Mouse (Mus musculus) neural tube, embryonic 12.5 days (tissue): ENCODE measurements around the gene Fbxl22. TPM values are rescaled to one million over a fixed set of nuclear protein-coding genes. Genes with fewer than 3 reads are reported as not detected.
A peak's percentile ranks its signal among the peaks of the same experiment; 100 is the strongest.

Experiments
- ATAC-seq: fragments of 200-750 bp; cut with Nextera tagmentation; 2 replicates; pipeline ENCODE4 v1.8.0; 2017; ENCODE audit warnings: low read depth, mild to moderate bottlenecking, moderate TSS enrichment, moderate library complexity; ENCODE audit not compliant: low FRiP score
- H3K27ac ChIP-seq: fragments of 300-500 bp; sonication (generic); 2 replicates; pipeline ENCODE4 v1.5.1; 2016
- H3K27me3 ChIP-seq: fragments of 300-500 bp; sonication (generic); replicated peaks from 2 replicates; pipeline ENCODE4 v1.6.1; 2016; ENCODE audit warnings: mild to moderate bottlenecking
- H3K36me3 ChIP-seq: fragments of 300-500 bp; sonication (generic); 2 replicates; pipeline ENCODE4 v1.6.1; 2016; ENCODE audit warnings: mild to moderate bottlenecking
- H3K4me1 ChIP-seq: fragments of 300-500 bp; sonication (generic); 2 replicates; pipeline ENCODE4 v1.6.1; 2016
- H3K4me2 ChIP-seq: fragments of 300-500 bp; sonication (generic); replicated peaks from 2 replicates; pipeline ENCODE4 v1.6.1; 2016; ENCODE audit warnings: mild to moderate bottlenecking
- H3K4me3 ChIP-seq: fragments of 300-500 bp; sonication (generic); 2 replicates; pipeline ENCODE4 v1.5.1; 2016
- H3K9ac ChIP-seq: fragments of 300-500 bp; sonication (generic); 2 replicates; pipeline ENCODE4 v1.6.1; 2016; ENCODE audit warnings: mild to moderate bottlenecking
- H3K9me3 ChIP-seq: fragments of 300-500 bp; sonication (generic); 2 replicates; pipeline ENCODE4 v1.6.1; 2016; ENCODE audit warnings: mild to moderate bottlenecking
- WGBS: fragments of 180-500 bp; shearing (Covaris S2); methylation state at CpG from one replicate; pipeline ENCODE4 v1.1.7; 2016; 5-methylcytosine and 5-hydroxymethylcytosine counted together
- polyA plus RNA-seq: library from polyadenylated mRNA; unstranded; fragments of >200 nt; fragmentation: Nextera tagmentation; extraction: Ambion mirVana; gene quantifications from 2 replicates; pipeline ENCODE4 v1.2.1, GENCODE M21; 2016

Gene Fbxl22
- polyA plus RNA-seq, 1 experiment from 2014 or later, result 2.8 TPM

GRCm38 (mm10) chr9:66505141-66505917, 9.1 kb downstream of the Fbxl22 start:
- Histone ChIP-seq H3K4me2 (0 out of 2 replicates have a peak overlapping the region, but pooled peaks have one; percentile 8), H3K9ac (no peak overlapping the region), H3K27me3 (no peaks in the 10 kb centered on the region), H3K27ac (peak overlapping the region; percentile 23), H3K36me3 (peaks cover 76% of the 10 kb centered on the region), H3K4me1 (peaks cover 23% of the 10 kb centered on the region), H3K4me3 (no peak overlapping the region), H3K9me3 (no peaks in the 10 kb centered on the region)
- peak; percentile 42; the same call in 1 of the 2 replicates for ATAC-seq
- 55% methylated on average over 9 of the region's 9 CpGs for WGBS

- Histone ChIP-seq H3K4me1 (peaks cover 21% of the 10 kb centered on the region), H3K9ac (no peak overlapping the region), H3K27ac (no peak overlapping the region), H3K36me3 (peaks cover 78% of the 10 kb centered on the region), H3K9me3 (no peaks in the 10 kb centered on the region), H3K4me2 (no peak overlapping the region), H3K27me3 (no peaks in the 10 kb centered on the region), H3K4me3 (no peak overlapping the region)
- 90% methylated on average over 13 of the region's 13 CpGs for WGBS
- ATAC-seq, result no peak
Observed at GRCm38 (mm10) chr9:66504518-66504917, 9.9 kb downstream of the Fbxl22 start.

- Histone ChIP-seq H3K4me2 (no peak overlapping the region), H3K4me3 (no peak overlapping the region), H3K36me3 (peaks cover 73% of the 10 kb centered on the region), H3K27me3 (no peaks in the 10 kb centered on the region), H3K27ac (no peak overlapping the region), H3K4me1 (peaks cover 21% of the 10 kb centered on the region), H3K9ac (no peak overlapping the region), H3K9me3 (no peaks in the 10 kb centered on the region)
- no peak for ATAC-seq
- 88% methylated on average over 4 of the region's 4 CpGs for WGBS
Observed at GRCm38 (mm10) chr9:66503879-66504411, 10.4 kb downstream of the Fbxl22 start.

DNA sequence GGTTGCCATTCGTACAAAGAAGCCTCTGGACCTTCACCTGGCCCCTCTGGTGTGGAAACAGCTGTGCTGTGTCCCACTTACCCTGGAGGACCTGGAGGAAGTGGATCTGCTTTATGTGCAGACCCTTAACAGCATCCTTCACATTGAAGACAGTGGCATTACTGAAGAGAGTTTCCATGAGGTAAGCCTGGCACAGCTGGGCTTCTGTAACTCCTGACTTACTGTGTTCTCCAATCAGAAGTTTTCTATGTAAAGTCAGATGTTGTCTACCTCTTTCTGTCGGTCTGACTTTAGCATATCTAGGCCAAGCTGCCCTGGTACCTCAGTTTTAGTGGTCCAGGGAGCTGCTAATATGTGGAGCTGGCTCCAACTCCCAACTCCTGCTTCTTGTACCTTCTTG, 13.1 kb downstream of the Fbxl22 start:
- peaks cover 68% of the 10 kb centered on the region for H3K36me3 ChIP-seq

GRCm38 (mm10) chr9:66493992-66494391, 20.4 kb downstream of the Fbxl22 start:
- Histone ChIP-seq H3K4me3 (no peak overlapping the region), H3K36me3 (peaks cover 67% of the 10 kb centered on the region), H3K4me2 (no peak overlapping the region), H3K9me3 (no peaks in the 10 kb centered on the region), H3K4me1 (no peaks in the 10 kb centered on the region), H3K27me3 (no peaks in the 10 kb centered on the region), H3K27ac (no peak overlapping the region), H3K9ac (no peak overlapping the region)
- no peak for ATAC-seq

More for the DNA sequence above, 13.1 kb downstream of the Fbxl22 start:
- no peaks in the 10 kb centered on the region for H3K9me3 ChIP-seq
- H3K4me2 ChIP-seq, result no peak overlapping the region
- no peaks in the 10 kb centered on the region for H3K27me3 ChIP-seq
- no peak overlapping the region for H3K27ac ChIP-seq
- no peak overlapping the region for H3K4me3 ChIP-seq
- no peak overlapping the region for H3K9ac ChIP-seq
- WGBS, result 87% methylated on average over 2 of the region's 2 CpGs
- no peak for ATAC-seq
- H3K4me1 ChIP-seq, result peaks cover 17% of the 10 kb centered on the region

GRCm38 (mm10) chr9:66492361-66492760, 22.0 kb downstream of the Fbxl22 start:
- WGBS, result 97% methylated on average over 1 of the region's 1 CpGs

DNA sequence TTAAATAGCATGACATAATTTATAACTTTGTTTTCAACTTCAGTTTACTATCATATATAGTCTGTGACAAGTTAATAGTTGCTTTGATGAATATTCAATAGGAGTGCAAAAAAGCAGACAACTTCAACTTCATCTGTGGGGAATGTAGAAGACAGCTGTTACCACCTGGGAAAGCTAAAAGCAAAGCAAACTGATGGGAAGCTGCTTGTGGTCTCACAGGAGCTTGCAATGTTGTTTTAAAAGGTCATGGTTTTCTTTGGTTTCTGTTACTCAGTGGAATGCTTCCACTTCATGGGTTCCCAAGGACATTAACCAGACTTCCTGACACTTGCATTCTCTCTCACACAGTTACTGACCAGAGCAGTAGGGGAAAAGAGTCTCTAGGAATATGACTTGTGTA, 25.6 kb downstream of the Fbxl22 start:
- no peak overlapping the region for H3K27ac ChIP-seq
- H3K4me2 ChIP-seq, result no peak overlapping the region
- peaks cover 78% of the 10 kb centered on the region for H3K36me3 ChIP-seq
- no peaks in the 10 kb centered on the region for H3K27me3 ChIP-seq
- ATAC-seq, result no peak
- no peaks in the 10 kb centered on the region for H3K4me1 ChIP-seq
- no peaks in the 10 kb centered on the region for H3K9me3 ChIP-seq
- H3K9ac ChIP-seq, result no peak overlapping the region
- H3K4me3 ChIP-seq, result no peak overlapping the region

More at GRCm38 (mm10) chr9:66492361-66492760, 22.0 kb downstream of the Fbxl22 start:
- Histone ChIP-seq H3K36me3 (peaks cover 68% of the 10 kb centered on the region), H3K4me1 (no peaks in the 10 kb centered on the region), H3K4me3 (no peak overlapping the region), H3K27me3 (no peaks in the 10 kb centered on the region), H3K27ac (no peak overlapping the region), H3K4me2 (no peak overlapping the region), H3K9me3 (no peaks in the 10 kb centered on the region), H3K9ac (no peak overlapping the region)
- no peak for ATAC-seq

GRCm38 (mm10) chr9:66483429-66483828, 31.0 kb downstream of the Fbxl22 start:
- no peak overlapping the region for H3K9ac ChIP-seq
- no peaks in the 10 kb centered on the region for H3K9me3 ChIP-seq
- H3K36me3 ChIP-seq, result peaks cover 66% of the 10 kb centered on the region
- H3K27me3 ChIP-seq, result no peaks in the 10 kb centered on the region
- no peak overlapping the region for H3K4me2 ChIP-seq
- H3K27ac ChIP-seq, result no peak overlapping the region
- no peak for ATAC-seq
- no peak overlapping the region for H3K4me3 ChIP-seq
- 92% methylated on average over 3 of the region's 3 CpGs for WGBS
- no peaks in the 10 kb centered on the region for H3K4me1 ChIP-seq

GRCm38 (mm10) chr9:66477785-66478184, 36.6 kb downstream of the Fbxl22 start:
- Histone ChIP-seq H3K27ac (no peak overlapping the region), H3K4me2 (no peak overlapping the region), H3K9ac (no peak overlapping the region), H3K9me3 (no peaks in the 10 kb centered on the region), H3K36me3 (peaks cover 45% of the 10 kb centered on the region), H3K27me3 (no peaks in the 10 kb centered on the region), H3K4me3 (no peak overlapping the region), H3K4me1 (no peaks in the 10 kb centered on the region)
- WGBS, result 86% methylated on average over 2 of the region's 2 CpGs
- ATAC-seq, result no peak

DNA sequence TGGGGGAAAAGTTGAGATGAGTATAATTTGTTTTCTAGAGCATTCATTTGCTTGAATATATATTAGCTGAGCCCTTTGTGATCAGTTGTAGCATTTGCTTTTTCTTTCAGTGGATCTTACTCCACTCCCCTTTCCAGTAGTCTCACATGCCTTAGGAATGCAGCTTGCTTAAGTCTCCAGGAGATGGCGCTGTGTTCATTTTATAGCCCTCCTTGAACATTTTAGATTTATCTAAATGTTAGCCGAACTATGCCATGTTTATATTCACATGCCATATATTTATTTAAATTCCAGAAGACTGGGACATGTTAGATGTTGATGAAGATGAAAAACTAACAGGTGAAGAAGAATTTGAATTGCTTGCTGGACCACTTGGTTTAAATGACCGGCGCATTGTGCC, 49.3 kb downstream of the Fbxl22 start:
- Histone ChIP-seq H3K9ac (no peak overlapping the region), H3K27me3 (no peaks in the 10 kb centered on the region), H3K4me2 (no peak overlapping the region), H3K9me3 (no peaks in the 10 kb centered on the region), H3K4me3 (no peak overlapping the region), H3K36me3 (peaks cover 48% of the 10 kb centered on the region), H3K4me1 (no peaks in the 10 kb centered on the region), H3K27ac (no peak overlapping the region)
- WGBS, result 59% methylated on average over 4 of the region's 4 CpGs
- ATAC-seq, result no peak
